Mouse (Mus musculus) adipocyte (in vitro differentiated cells): Measurements from ENCODE around the gene Hes6.

Experiments
- DNase-seq: peaks from one replicate; pipeline ENCODE4 v3.0.0-alpha.2; 2016; ENCODE audit warnings: low spot score

Hes6 gene

GRCm38 (mm10) chr1:91405406-91406169, 8.2 kb downstream of the Hes6 start:
- DNase-seq, result no peak

GRCm38 (mm10) chr1:91404976-91405375, 8.9 kb downstream of the Hes6 start:
- DNase-seq, result no peak

- peak; percentile 89 for DNase-seq
Observed at GRCm38 (mm10) chr1:91398260-91399062, 15.4 kb downstream of the Hes6 start, which contains the start of gene Ilkap. TSS of gene Ilkap (minus strand) at chr1:91398815.

DNA sequence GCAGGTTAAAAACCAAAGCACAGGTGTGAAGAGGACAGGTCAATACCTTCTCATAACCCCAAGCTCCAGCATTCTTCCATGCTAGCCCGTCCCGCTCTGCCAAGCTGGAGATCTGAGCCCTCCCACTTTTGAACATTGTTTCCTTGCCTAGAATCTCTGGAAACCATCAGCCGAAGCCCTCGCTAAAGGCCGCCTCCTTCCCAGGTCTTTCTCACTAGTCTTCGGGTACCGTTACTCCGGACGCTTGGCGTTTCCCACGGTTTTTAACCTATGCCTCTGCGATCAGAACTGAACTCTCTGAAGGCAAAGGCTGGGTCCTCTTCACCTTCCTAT, 15.9 kb downstream of the Hes6 start:
- peak; percentile 36 for DNase-seq

- DNase-seq, result no peak
Observed at GRCm38 (mm10) chr1:91390369-91390768, 23.5 kb downstream of the Hes6 start.

DNA sequence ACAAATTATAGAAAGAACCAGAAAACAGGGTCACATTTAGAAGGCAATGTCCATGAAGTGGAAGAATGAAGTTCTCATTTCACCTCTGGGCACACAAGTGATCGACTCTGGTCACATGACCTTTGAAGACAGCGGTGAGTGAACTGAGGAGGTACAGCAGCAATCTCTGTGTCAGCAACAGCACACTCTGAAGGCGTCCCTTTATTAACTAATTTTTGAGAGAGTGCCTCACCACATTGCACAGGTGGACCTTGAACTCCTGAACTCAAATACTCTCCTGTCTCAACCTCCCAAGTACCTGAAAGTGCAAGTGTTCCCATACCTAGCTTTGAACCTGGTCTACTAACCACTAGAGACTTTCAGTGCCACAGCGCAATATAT, 32.8 kb downstream of the Hes6 start:
- no peak for DNase-seq

DNA sequence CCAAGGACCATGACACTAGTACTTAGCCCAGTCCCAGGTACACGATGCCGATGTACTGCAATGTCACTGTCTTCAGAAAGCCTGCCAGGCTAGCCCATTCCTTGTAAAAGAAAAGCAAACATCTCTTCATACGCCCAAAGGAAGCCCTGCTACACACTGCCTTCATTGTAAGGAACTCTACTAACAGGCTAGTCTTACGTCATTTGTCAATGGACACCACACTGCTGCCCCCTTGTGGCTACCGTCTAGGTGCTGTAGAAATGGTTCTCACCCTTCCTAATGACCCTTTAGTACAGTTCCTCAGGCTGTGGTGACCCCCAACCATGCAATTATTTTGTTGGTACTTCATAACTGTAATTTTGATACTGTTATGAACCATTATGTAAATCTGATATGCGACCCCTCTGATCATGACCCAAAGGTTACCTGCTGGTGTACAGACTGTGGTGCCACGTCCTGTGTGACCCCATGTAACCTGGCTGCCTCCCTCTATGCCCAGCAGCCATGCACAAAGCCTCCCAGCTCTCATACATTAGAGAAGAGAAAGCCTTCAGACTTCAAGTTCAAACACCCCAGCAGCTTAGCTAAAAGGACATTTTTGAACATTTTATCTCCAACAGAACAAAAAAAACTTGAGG, 33.3 kb downstream of the Hes6 start:
- peak; percentile 85 for DNase-seq

DNA sequence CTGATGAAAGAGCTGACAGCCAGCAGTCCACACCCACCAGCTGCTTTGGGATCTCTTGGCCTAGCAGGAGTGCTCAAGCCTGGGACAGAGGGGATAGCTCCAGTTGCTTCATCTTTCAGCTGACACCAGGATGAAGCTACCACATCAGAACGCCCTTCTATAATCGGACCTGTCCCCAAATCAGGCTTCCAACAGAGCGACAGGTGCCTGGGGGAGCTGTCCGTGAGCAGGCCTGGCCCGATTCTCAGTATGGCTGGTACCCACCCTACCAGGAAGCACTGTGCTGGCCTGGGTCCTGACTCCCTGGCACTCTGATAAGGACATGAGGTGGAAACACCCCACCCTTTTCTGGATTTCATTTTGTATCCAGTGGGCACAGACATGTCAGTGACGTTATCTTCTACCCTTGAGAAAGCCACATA, 40.4 kb downstream of the Hes6 start:
- DNase-seq, result no peak

DNA sequence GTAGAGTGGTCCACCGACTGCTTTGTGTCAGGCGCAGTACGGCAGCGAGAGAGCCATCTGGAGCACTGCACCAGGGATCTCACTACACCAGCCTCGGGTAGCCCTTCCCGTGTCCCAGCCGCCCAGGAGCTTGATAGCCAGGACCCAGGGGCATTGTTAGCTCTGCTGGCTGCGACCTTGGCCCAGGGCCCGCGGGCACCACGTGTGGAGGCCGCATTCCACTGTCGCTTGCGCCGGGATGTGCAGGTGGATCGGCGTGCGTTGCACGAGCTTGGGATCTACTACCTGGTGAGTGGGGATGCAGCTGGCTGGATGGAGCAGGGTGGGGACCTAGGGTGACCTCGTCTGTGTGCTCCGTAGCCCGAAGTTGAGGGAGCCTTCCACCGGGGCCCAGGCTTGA, 43.8 kb downstream of the Hes6 start:
- no peak for DNase-seq

DNA sequence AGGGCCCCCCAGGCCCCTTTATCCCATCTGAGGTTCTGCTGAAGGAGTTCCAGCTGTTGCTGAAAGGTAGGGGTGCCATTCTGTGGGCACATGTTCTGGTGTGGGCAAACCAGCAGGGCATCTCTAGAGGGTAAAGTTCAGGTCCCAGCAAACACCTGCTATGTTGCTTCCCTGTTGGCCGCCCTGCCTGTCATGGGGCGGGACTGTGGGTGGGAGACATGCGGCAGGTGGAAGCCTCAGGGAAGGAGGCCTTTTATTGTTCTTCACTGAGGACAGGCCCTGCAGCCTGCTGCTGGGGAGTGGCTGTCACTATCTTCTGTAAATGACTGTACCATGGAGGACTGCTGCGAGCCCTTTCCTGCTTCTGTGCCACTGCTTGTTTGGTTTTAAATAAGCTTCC, 44.4 kb downstream of the Hes6 start:
- no peak for DNase-seq

DNA sequence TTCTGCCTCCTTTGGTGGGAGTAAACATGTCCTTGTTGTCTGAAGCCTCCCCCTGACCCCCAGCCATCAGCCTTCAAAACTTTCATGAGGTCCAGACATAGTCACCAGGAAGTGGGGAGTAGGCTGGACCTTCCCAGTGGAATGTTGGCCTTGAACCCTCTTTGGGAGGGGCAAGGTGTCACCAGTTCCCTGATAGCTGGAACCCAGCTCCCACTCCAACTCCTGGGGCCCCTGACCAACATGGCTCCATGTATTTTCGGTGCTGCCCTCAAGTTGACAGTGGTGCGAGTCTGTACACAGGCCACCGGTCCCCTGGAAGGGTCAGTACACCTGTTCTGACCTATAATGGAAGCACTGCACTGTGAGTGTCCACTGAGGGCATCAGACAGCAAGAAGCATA, 46.5 kb downstream of the Hes6 start:
- no peak for DNase-seq

GRCm38 (mm10) chr1:91366215-91367108, 47.4 kb downstream of the Hes6 start, which contains the start of gene Erfe:
TSS of gene Erfe (plus strand) at chr1:91366430.
- DNase-seq, result no peak

DNA sequence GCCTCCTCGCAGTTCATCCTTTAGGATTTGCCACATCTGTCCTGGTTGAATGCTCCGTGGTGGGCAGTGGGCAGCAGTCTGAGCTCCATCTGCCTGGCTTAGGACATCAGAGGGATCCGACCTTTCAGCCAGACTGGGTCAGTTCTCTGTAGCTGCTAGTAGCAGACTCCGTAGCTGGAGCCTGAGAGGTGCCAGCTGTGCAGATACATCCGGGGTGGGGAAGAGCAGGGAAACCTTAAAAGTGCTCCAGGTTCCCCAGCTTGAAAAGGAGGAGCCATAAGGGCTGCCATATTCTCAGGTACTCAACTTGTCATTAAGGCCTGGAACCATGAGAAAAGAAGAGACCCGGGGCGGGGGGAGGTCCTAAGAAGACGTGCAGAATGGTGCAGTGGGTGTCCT, 48.0 kb downstream of the Hes6 start:
- no peak for DNase-seq

DNA sequence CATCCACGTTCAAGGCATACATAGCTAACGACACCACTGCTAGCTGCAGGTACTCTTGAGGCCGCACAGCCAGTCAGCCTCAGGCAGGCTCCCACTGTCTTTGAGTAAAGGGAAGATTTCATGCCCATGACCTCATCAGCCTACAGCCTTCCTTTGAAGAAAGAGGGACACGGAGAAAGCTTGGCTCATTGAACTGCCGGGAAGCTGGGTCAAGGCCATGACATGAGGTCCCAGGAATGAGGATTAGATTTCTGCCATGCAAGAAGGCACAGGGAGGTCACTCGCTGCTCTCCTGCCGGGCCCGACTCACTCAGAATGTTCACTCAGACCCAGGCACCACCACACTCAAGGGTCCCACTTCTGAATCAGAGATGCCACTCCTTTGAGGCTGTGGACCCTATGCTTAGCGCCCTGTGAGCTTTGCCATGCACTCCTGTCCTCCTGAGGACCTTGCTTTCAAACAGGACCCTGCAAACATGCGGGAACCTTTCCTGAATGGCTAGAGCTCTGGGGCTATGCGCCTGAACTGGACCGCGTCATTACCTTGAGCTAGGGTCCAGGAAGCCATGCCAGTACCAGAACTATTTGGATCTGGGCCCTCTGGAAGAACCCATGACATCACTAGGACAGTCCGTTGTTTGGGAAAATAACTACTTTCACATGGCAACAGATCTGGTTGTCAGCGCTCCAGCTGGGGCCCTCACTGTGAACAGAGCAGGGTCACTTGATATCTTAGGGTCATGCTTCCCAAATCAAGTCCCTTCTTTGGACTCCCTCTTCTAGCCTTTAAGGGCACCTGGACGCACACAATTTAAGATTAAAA, 48.8 kb downstream of the Hes6 start:
- no peak for DNase-seq

DNA sequence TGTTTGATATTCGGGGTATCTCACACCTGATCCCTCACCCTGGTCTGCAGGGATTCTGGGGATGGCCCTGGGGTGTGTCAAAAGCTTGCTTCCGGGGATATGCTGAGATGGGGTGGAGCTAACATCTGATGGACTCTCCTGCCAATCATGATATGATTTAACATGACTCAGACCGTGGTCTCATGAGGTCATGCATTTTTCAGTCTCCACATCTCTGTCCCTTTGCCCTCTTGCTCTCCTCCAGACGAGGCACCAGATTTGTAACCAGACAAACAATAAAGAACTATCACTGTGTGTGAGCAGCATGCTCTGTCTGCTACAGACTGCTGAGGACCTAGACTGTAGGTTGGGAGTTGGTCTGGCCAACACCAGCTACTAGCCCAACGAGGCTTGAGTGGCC, 51.7 kb downstream of the Hes6 start:
- no peak for DNase-seq
